Mouse (Mus musculus) ES-CJ7 (cell line): ENCODE measurements around the gene Ceacam2.
"Not testable (repeated sequence)": the region's sequence is repeated elsewhere in the genome, so short reads cannot be mapped to it uniquely, and the experiment has no call there.

Experiments
- DNase-seq: peaks from one replicate; pipeline ENCODE4 v3.0.0; 2011; ENCODE audit warnings: low read depth, low spot score

Ceacam2 gene

DNA sequence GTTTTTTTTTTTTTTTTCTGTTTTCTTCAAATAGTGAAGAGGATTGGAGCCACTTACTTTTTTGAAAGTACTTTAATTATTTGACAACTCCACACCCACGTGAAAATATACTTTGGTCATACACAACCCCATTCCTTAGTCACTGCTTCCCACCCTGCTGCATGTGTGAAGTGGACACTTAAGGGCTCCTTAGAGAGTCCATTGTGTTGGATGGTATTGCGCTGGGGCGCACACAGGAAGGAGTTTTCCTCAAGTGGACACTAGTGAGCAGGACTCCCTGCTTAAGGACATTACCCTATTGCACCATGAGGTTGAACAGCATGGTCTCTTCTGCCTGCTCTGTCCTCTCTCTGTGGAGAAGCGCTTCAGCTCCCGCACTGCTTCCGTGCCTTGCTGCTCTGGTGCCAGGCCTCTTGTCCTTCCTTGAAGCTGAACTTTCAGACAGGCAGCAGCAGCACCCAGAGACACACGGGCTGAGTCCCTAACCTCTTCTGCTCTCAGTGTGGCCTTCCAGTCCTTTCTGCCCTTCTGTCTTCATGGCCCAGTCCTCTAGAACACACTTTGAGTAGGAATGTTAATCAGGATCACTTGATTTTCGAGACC, 56.4 kb downstream of the Ceacam2 start:
- DNase-seq: no peak

GRCm38 (mm10) chr7:25480791-25481190, 58.9 kb downstream of the Ceacam2 start:
- DNase-seq: peak; percentile 76

DNA sequence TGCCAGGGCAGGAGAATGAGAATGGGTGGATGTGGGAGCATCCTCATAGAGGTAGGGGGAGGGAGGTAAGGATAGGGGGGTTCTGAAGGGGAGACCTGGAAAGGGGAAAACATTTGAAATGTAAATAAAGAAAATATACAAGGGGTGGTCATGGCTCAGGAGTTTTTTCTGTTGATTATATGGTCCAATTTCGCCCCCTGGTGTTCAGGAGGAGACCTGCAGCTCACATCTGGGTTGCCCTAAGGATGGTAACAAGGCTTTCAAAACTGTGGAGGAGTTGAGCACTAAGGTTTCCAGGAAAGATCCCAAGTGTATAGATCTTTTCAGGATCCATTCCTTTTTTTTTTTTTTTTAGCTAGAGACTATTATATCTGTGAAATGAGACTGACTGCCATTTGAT, 60.2 kb downstream of the Ceacam2 start:
- DNase-seq: peak; percentile 51

DNA sequence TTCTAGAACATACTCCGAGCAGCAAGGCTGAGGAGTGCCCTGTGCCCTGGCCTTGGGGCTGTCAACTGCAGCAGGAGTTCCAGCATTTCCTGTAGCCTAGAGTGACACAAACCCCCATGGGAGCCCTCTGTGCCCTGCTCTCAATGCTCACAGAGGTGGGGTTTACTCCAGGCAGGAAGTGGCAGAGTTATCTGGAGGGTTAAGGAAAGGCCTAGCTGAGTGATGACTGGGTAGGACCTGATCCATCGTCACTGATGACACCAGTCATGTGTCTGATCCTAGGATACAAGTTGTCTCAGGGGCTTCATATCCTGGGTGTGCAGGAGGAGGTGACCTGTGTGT, 61.9 kb downstream of the Ceacam2 start:
- DNase-seq: not testable (repeated sequence)

GRCm38 (mm10) chr7:25477091-25477751, 62.4 kb downstream of the Ceacam2 start, which contains the start of gene Ceacam1:
Gene Ceacam1 (minus strand): TSS chr7:25477603.
- peak; percentile 43 for DNase-seq

DNA sequence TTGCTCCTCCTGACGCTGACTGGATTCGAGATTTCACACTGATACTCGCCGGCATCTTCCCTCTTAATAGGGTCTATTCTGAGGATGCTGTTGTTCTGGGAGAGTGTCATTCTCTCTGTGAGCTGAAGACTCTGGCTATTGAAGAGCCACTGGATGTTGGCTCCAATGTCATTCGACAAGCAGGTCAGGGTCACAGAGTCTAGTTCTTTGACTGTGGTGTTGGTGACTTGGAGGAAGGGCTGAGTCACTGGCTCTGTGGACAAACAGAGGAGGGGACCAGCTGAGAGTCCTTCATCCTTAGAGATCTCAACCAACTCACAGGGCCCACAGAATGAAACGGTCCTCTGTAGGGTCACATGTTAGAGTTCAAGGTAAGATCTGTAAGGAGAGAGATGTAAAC, 67.8 kb downstream of the Ceacam2 start:
- DNase-seq: not testable (repeated sequence)
